In the genomic region with DNA sequence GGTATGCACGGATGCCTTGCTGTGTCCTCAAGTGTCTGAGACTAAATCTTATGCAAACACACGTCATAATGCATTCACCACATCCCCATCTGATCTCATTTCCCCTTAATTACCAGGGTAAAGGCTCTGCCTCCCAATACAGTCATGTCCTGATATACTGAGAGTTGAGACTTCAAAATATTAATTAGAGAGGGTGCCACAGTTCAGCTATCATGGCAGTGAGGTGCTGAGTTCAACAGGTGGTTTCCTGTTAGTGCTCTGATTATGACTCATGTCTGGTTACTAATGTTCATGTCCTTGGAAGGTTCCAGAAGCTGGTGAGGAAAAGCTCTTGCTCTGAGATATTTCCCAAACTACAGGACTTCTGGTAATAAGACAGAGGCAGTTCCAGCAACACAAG, we compare ENCODE assay signal across 15 mouse cellular contexts. TPM values are rescaled to one million over a fixed set of nuclear protein-coding genes. Genes with fewer than 3 reads are reported as not detected.
DNase-seq lines count a peak whose midpoint lies in the region; ATAC-seq and TF ChIP-seq lines count a peak whose summit lies in the region.
"Had no signal": no experiment of that assay in that cellular context is flagged by ENCODE, and none has a peak within 500 bp of the region (broad histone marks: within the 10 kb centered on the region; RNA-seq: fewer than 3 reads in every experiment).

No protein-coding gene starts in this region.

- no peaks in the 10 kb centered on the region for H3K79me2 ChIP-seq in macrophage (ENCODE audit: inconsistent target)

- ATAC-seq in lung, postnatal 0 days = peak; percentile 35; the same call in 1 of the 2 replicates
- peak; percentile 82 for ATAC-seq in activated CD4-positive, CD25-positive, alpha-beta regulatory T cell, adult 4 months
- ATAC-seq in intestine, embryonic 15.5 days = no peak

- no peak for TF ChIP-seq CTCF in lung, postnatal 0 days (IDR thresholded peaks at IDR 0.05)
- no peak for TF ChIP-seq CTCF in spleen, adult 2 months (IDR thresholded peaks at IDR 0.05; ENCODE audit: extremely low read depth, insufficient read depth, insufficient read length, insufficient replicate concordance)

- no peaks in the 10 kb centered on the region for H3K4me1 ChIP-seq in lung, postnatal 0 days (ENCODE audit: insufficient read depth, low read depth, low read length)
- peaks cover 21% of the 10 kb centered on the region; the same call in 1 of the 2 replicates for H3K4me1 ChIP-seq in spleen, adult 2 months (ENCODE audit: control insufficient read depth, insufficient read depth, insufficient read length)
- no peaks in the 10 kb centered on the region for H3K4me1 ChIP-seq in intestine, embryonic 15.5 days (replicated peaks)

- no peaks in the 10 kb centered on the region for H3K27me3 ChIP-seq in lung, postnatal 0 days (replicated peaks; ENCODE audit: insufficient read depth, low read length)
- no peaks in the 10 kb centered on the region for H3K27me3 ChIP-seq in spleen, adult 2 months (ENCODE audit: control insufficient read depth, insufficient read depth, low read length)
- no peaks in the 10 kb centered on the region for H3K27me3 ChIP-seq in intestine, embryonic 15.5 days (replicated peaks)
- H3K27me3 ChIP-seq: neural tube, embryonic 13.5 days had no signal

- no peak overlapping the region for H3K4me3 ChIP-seq in lung, postnatal 0 days (ENCODE audit: low read depth, low read length)
- peak overlapping the region; percentile 12; the same call in 1 of the 2 replicates for H3K4me3 ChIP-seq in macrophage (ENCODE audit: inconsistent target)
- peak overlapping the region; percentile 20; the same call in 1 of the 2 replicates for H3K4me3 ChIP-seq in spleen, adult 2 months (ENCODE audit: extremely low read depth, insufficient read depth, insufficient read length)
- H3K4me3 ChIP-seq in intestine, embryonic 15.5 days (replicated peaks) = no peak overlapping the region
- H3K4me3 ChIP-seq: left cerebral cortex, adult 2 months; neural tube, embryonic 13.5 days had no signal

- H3K27ac ChIP-seq in lung, postnatal 0 days (ENCODE audit: low read length) = no peak overlapping the region
- H3K27ac ChIP-seq in macrophage = peak overlapping the region; percentile 98
- H3K27ac ChIP-seq in spleen, adult 2 months (ENCODE audit: insufficient read depth, low read length) = peak overlapping the region; percentile 95
- H3K27ac ChIP-seq in intestine, embryonic 15.5 days = no peak overlapping the region
- H3K27ac ChIP-seq: left cerebral cortex, adult 2 months; neural tube, embryonic 13.5 days had no signal

- 36% methylated on average over 2 of the region's 2 CpGs for WGBS in lung, postnatal 0 days
- 0% methylated on average over 2 of the region's 2 CpGs for WGBS in macrophage (ENCODE audit: missing documents)
- WGBS in spleen, adult 2 months = 6% methylated on average over 2 of the region's 2 CpGs
- 63% methylated on average over 2 of the region's 2 CpGs for WGBS in intestine, embryonic 15.5 days

- H3K9me3 ChIP-seq in lung, postnatal 0 days (ENCODE audit: low read length) = no peaks in the 10 kb centered on the region
- no peaks in the 10 kb centered on the region for H3K9me3 ChIP-seq in intestine, embryonic 15.5 days
- H3K9me3 ChIP-seq: neural tube, embryonic 13.5 days had no signal

- no peak; the same call in 1 of the 2 replicates for TF ChIP-seq POLR2A in spleen, adult 2 months (IDR thresholded peaks at IDR 0.05; ENCODE audit: low read depth, low read length)

- no peaks in the 10 kb centered on the region for H3K36me3 ChIP-seq in lung, postnatal 0 days (ENCODE audit: insufficient read depth, low read length)
- H3K36me3 ChIP-seq in macrophage (ENCODE audit: inconsistent target) = no peaks in the 10 kb centered on the region
- H3K36me3 ChIP-seq in spleen, adult 2 months (ENCODE audit: control insufficient read depth, insufficient read depth, low read length) = no peaks in the 10 kb centered on the region
- H3K36me3 ChIP-seq in intestine, embryonic 15.5 days = no peaks in the 10 kb centered on the region
- H3K36me3 ChIP-seq: neural tube, embryonic 13.5 days had no signal

- H3K4me2 ChIP-seq in lung, postnatal 0 days (replicated peaks; ENCODE audit: low read depth, low read length) = no peak overlapping the region
- no peak overlapping the region for H3K4me2 ChIP-seq in intestine, embryonic 15.5 days (replicated peaks)
- H3K4me2 ChIP-seq: neural tube, embryonic 13.5 days had no signal

- peak; percentile 16 for DNase-seq in lung, postnatal 0 days (ENCODE audit: low spot score)
- DNase-seq in lung, postnatal 10 days = no peak
- peak; percentile 36 to 72 for DNase-seq in spleen, adult 2 months (ENCODE audit: low read depth in 1 of 2, low spot score in 2 of 2)
- DNase-seq in adipocyte (ENCODE audit: low spot score) = no peak
- DNase-seq in cerebellum, postnatal 36 days = no peak
- DNase-seq: adrenal gland, postnatal 14 days; cerebellum, adult 18-20 months; heart, postnatal 14 days; right cerebral cortex, adult 18-20 months had no signal

- no peak for TF ChIP-seq EP300 in lung, postnatal 0 days (IDR thresholded peaks at IDR 0.05)

- H3K9ac ChIP-seq in lung, postnatal 0 days (replicated peaks; ENCODE audit: low read depth) = no peak overlapping the region
- H3K9ac ChIP-seq in intestine, embryonic 15.5 days = no peak overlapping the region
- H3K9ac ChIP-seq: neural tube, embryonic 13.5 days had no signal

RNA-seq across cellular contexts. Expression of a gene that starts 52.3 kb away (rescaled TPM):
- 0.25 and 0.36 TPM in 2 replicates for polyA plus RNA-seq in lung, postnatal 0 days (2015; fragmentation: Nextera tagmentation; extraction: Ambion mirVana)
- polyA plus RNA-seq in activated CD4-positive, CD25-positive, alpha-beta regulatory T cell, adult 4 months (2017; shearing (Covaris generic)) = 10 to 100 TPM in 1 of 2 experiments, 1 to 10 TPM in 1; 8.3 to 12.4 TPM
- under 1 TPM in 7 of 26 experiments, not detected in 19; 0.08 to 0.43 (median 0.19) TPM for total RNA-seq in macrophage (2018; cell fraction: chromatin; rRNA removed)
- total RNA-seq in macrophage (2018; cell fraction: cytosol; rRNA removed) = under 1 TPM in 6 of 26 experiments, not detected in 20; under 0.01 to 0.15 (median 0.01) TPM
- under 1 TPM in 7 of 26 experiments, not detected in 19; 0.08 to 0.60 (median 0.15) TPM for total RNA-seq in macrophage (2018; cell fraction: nucleus; rRNA removed)
- polyA plus RNA-seq in macrophage (2018) = not detected in 3 replicates
- polyA plus RNA-seq in spleen, adult 2 months (2012; rRNA removed) = 0.18 and 0.20 TPM in 2 replicates
- polyA plus RNA-seq in intestine, embryonic 15.5 days (2015; fragmentation: Nextera tagmentation; extraction: Ambion mirVana) = 0.13 and 0.21 TPM in 2 replicates
- total RNA-seq: adrenal gland, postnatal 14 days had no signal
- polyA plus RNA-seq: intestine, postnatal 0 days had no signal

Comparison
In these comparisons a context has a peak if more than half of its experiments do, and no peak if none do; other contexts are left out.
1. DNase-seq: peak in lung, postnatal 0 days (single experiment) and spleen, adult 2 months (2 of 2); none in lung, postnatal 10 days (single experiment), adipocyte (single experiment) and cerebellum, postnatal 36 days (0 of 2).
2. H3K27ac ChIP-seq: peak in macrophage (single experiment) and spleen, adult 2 months (single experiment); none in lung, postnatal 0 days (single experiment) and intestine, embryonic 15.5 days (single experiment).
3. H3K4me3 ChIP-seq: peak in macrophage (single experiment) and spleen, adult 2 months (single experiment); none in lung, postnatal 0 days (single experiment) and intestine, embryonic 15.5 days (single experiment).